Mouse (Mus musculus) lung, adult 2 months (tissue): ENCODE data around the gene Orai2. TPM values are rescaled to one million over a fixed set of nuclear protein-coding genes. Genes with fewer than 3 reads are reported as not detected.
A peak's percentile ranks its signal among the peaks of the same experiment; 100 is the strongest.
"Not testable (repeated sequence)": the region's sequence is repeated elsewhere in the genome, so short reads cannot be mapped to it uniquely, and the experiment has no call there.

Experiments
- DNase-seq: peaks from one replicate; pipeline ENCODE4 v3.0.0; 2022
- H3K4me1 ChIP-seq: fragments of 200-500 bp; 2 replicates; pipeline ENCODE4 v1.6.1; 2011; ENCODE audit warnings: low read length; ENCODE audit not compliant: control insufficient read depth, insufficient read depth
- H3K4me3 ChIP-seq: fragments of 200-500 bp; replicated peaks from 2 replicates; pipeline ENCODE3; 2011; ENCODE audit warnings: low read depth, mild to moderate bottlenecking, control low read depth, low read length; ENCODE audit errors: extremely low read depth
- CTCF ChIP-seq: fragments of 200-500 bp; IDR thresholded peaks from 2 replicates; pipeline ENCODE4 v1.5.1; 2011; ENCODE audit warnings: mild to moderate bottlenecking, low read length, control low read depth; ENCODE audit not compliant: insufficient read depth
- POLR2A ChIP-seq: fragments of 200-500 bp; IDR thresholded peaks from 2 replicates; pipeline ENCODE4 v1.6.1; 2011; ENCODE audit warnings: low read depth, mild to moderate bottlenecking, control low read depth, low read length, borderline replicate concordance; ENCODE audit errors: extremely low read depth
- WGBS: fragments of 180-500 bp; shearing (Covaris S2); methylation state at CpG from one replicate; pipeline ENCODE4 v1.1.7; 2018; 5-methylcytosine and 5-hydroxymethylcytosine counted together
- polyA plus RNA-seq: library from polyadenylated mRNA; depleted of rRNA; stranded (reverse); fragments of >200 nt; gene quantifications from 2 replicates; pipeline ENCODE4 v1.2.3, GENCODE M21; 2012

Gene Orai2
- polyA plus RNA-seq, 1 experiment: 51.0 TPM

- TF ChIP-seq POLR2A (no peak), CTCF (no peak)
- H3K4me1 ChIP-seq: peaks cover under 1% of the 10 kb centered on the region; the same call in 1 of the 2 replicates
- no peak for DNase-seq
- WGBS: 72% methylated on average over 5 of the region's 5 CpGs
- no peak overlapping the region for H3K4me3 ChIP-seq
Observed at GRCm38 (mm10) chr5:136155399-136155798, 15.1 kb downstream of the Orai2 start.

- Histone ChIP-seq H3K4me1 (no peaks in the 10 kb centered on the region), H3K4me3 (no peak overlapping the region)
- DNase-seq: no peak
- WGBS: 71% methylated on average over 8 of the region's 8 CpGs
- TF ChIP-seq POLR2A (no peak), CTCF (no peak)
Observed at GRCm38 (mm10) chr5:136152365-136152764, 18.1 kb downstream of the Orai2 start.

GRCm38 (mm10) chr5:136149134-136149576 is 21.4 kb downstream of the Orai2 start:
- 54% methylated on average over 5 of the region's 5 CpGs for WGBS
- H3K4me3 ChIP-seq, H3K4me1 ChIP-seq, DNase-seq: not testable (repeated sequence)

- Histone ChIP-seq H3K4me3 (no peak overlapping the region), H3K4me1 (no peaks in the 10 kb centered on the region)
- WGBS: 72% methylated on average over 8 of the region's 8 CpGs
- DNase-seq: no peak
- TF ChIP-seq POLR2A: no peak
- no peak for TF ChIP-seq CTCF
Observed at GRCm38 (mm10) chr5:136147704-136148103, 22.8 kb downstream of the Orai2 start.

- 96% methylated on average over 1 of the region's 1 CpGs for WGBS
- DNase-seq: no peak
- H3K4me1 ChIP-seq: no peaks in the 10 kb centered on the region
- no peak overlapping the region for H3K4me3 ChIP-seq
- TF ChIP-seq CTCF (no peak), POLR2A (no peak)
Observed at GRCm38 (mm10) chr5:136146936-136147335, 23.6 kb downstream of the Orai2 start.

- H3K4me1 ChIP-seq: no peaks in the 10 kb centered on the region
- WGBS: 45% methylated on average over 12 of the region's 12 CpGs
- no peak for DNase-seq
- H3K4me3 ChIP-seq: no peak overlapping the region
- TF ChIP-seq CTCF (no peak), POLR2A (no peak)
Observed at GRCm38 (mm10) chr5:136144606-136145430, 25.7 kb downstream of the Orai2 start.

- Histone ChIP-seq H3K4me1 (no peaks in the 10 kb centered on the region), H3K4me3 (no peak overlapping the region)
- no peak for DNase-seq
- WGBS: 88% methylated on average over 6 of the region's 6 CpGs
- peak; percentile 42 for TF ChIP-seq CTCF
- no peak for TF ChIP-seq POLR2A
Observed at GRCm38 (mm10) chr5:136143161-136143755, 27.3 kb downstream of the Orai2 start.

- DNase-seq: no peak
- WGBS: 85% methylated on average over 5 of the region's 5 CpGs
- no peak overlapping the region for H3K4me3 ChIP-seq
- TF ChIP-seq CTCF (peak; percentile 15; the same call in 1 of the 2 replicates), POLR2A (no peak)
- no peaks in the 10 kb centered on the region for H3K4me1 ChIP-seq
Observed at GRCm38 (mm10) chr5:136142746-136143145, 27.8 kb downstream of the Orai2 start.

GRCm38 (mm10) chr5:136140057-136140482 is 30.4 kb downstream of the Orai2 start:
- DNase-seq: no peak
- Histone ChIP-seq H3K4me1 (peaks cover 4% of the 10 kb centered on the region), H3K4me3 (no peak overlapping the region)
- TF ChIP-seq CTCF (no peak), POLR2A (no peak)
- WGBS: 85% methylated on average over 10 of the region's 10 CpGs

GRCm38 (mm10) chr5:136139393-136139792 is 31.1 kb downstream of the Orai2 start:
- H3K4me1 ChIP-seq: peaks cover 7% of the 10 kb centered on the region
- 82% methylated on average over 13 of the region's 13 CpGs for WGBS
- no peak overlapping the region for H3K4me3 ChIP-seq
- DNase-seq: no peak
- TF ChIP-seq CTCF (no peak), POLR2A (no peak)
